Mouse (Mus musculus): Measurements from ENCODE around the gene Fabp6.

DNA sequence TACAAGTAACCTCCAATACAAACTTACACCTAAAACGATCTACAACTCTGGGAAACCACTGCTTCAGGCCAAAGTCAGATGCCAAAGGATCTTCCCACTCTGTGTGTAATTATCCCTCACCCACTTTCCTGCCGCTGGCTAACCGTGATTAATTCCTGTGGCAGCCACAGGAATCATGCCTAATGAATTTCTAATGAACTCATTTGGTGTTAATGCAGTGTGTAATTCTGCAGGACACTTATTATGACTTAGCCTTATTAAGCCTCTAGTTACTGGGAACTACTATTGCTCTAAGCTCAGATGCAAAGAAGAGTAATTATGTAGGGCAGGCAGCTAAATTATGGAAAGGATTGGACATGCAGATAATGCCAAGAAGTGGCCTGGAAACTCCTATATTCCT lies 7.1 kb upstream of the Fabp6 start:
- TF ChIP-seq CTCF (IDR thresholded peaks at IDR 0.05; ENCODE audit: control insufficient read depth, insufficient read depth, low read length), result no peak
- TF ChIP-seq POLR2A (IDR thresholded peaks at IDR 0.05; ENCODE audit: borderline replicate concordance, control insufficient read depth, low read depth, low read length), result no peak
